Mouse (Mus musculus) spleen, postnatal 36 days (tissue): ENCODE results near the gene Frrs1.

Source experiments
- DNase-seq, 2 experiments: peaks; one replicate each; pipeline ENCODE4 v3.0.0; 2022; ENCODE audit warnings: low spot score in 2 of 2, mixed read lengths in 1 of 2

The Frrs1 gene

GRCm38 (mm10) chr3:116848099-116848498 lies 11.2 kb upstream of the Frrs1 start:
- DNase-seq, result no peak

GRCm38 (mm10) chr3:116848936-116849335 lies 10.3 kb upstream of the Frrs1 start:
- DNase-seq, result no peak

GRCm38 (mm10) chr3:116850376-116850775 lies 8.9 kb upstream of the Frrs1 start:
- DNase-seq, result no peak

- DNase-seq, result no peak
Observed at GRCm38 (mm10) chr3:116852421-116852820, 6.8 kb upstream of the Frrs1 start.

GRCm38 (mm10) chr3:116857611-116858010 lies 1.7 kb upstream of the Frrs1 start:
- no peak for DNase-seq

GRCm38 (mm10) chr3:116859752-116860151 lies 488 bp downstream of the Frrs1 start:
- no peak for DNase-seq

GRCm38 (mm10) chr3:116860333-116861222 lies 1.3 kb downstream of the Frrs1 start:
- DNase-seq, result no peak

GRCm38 (mm10) chr3:116861223-116861539 lies 1.9 kb downstream of the Frrs1 start:
- no peak for DNase-seq

GRCm38 (mm10) chr3:116861540-116862067 lies 2.3 kb downstream of the Frrs1 start:
- peak; percentile 60 to 61 for DNase-seq

- no peak for DNase-seq
Observed at GRCm38 (mm10) chr3:116862621-116863020, 3.4 kb downstream of the Frrs1 start.

GRCm38 (mm10) chr3:116864421-116864820 lies 5.2 kb downstream of the Frrs1 start:
- DNase-seq, result no peak

- DNase-seq, result no peak
Observed at GRCm38 (mm10) chr3:116865199-116865636, 6.0 kb downstream of the Frrs1 start.

GRCm38 (mm10) chr3:116870372-116870771 lies 11.1 kb downstream of the Frrs1 start:
- no peak for DNase-seq

GRCm38 (mm10) chr3:116882221-116882960 lies 23.1 kb downstream of the Frrs1 start:
- DNase-seq, result no peak

GRCm38 (mm10) chr3:116884941-116885340 lies 25.7 kb downstream of the Frrs1 start:
- DNase-seq, result no peak

GRCm38 (mm10) chr3:116889358-116889757 lies 30.1 kb downstream of the Frrs1 start:
- no peak for DNase-seq

- DNase-seq, result no peak
Observed at GRCm38 (mm10) chr3:116890576-116890975, 31.3 kb downstream of the Frrs1 start.

GRCm38 (mm10) chr3:116891436-116892205 lies 32.4 kb downstream of the Frrs1 start:
- DNase-seq, result no peak

- DNase-seq, result no peak
Observed at GRCm38 (mm10) chr3:116892206-116892563, 32.9 kb downstream of the Frrs1 start.

- peak in 1 of 2 experiments; percentile 8 for DNase-seq
Observed at GRCm38 (mm10) chr3:116892872-116893271, 33.6 kb downstream of the Frrs1 start.

GRCm38 (mm10) chr3:116904158-116904557 lies 44.9 kb downstream of the Frrs1 start:
- DNase-seq, result no peak

- no peak for DNase-seq
Observed at GRCm38 (mm10) chr3:116905898-116906297, 46.6 kb downstream of the Frrs1 start.
